Mouse (Mus musculus) hindbrain, postnatal 0 days (tissue): ENCODE measurements around the gene Camk1g. TPM values are rescaled to one million over a fixed set of nuclear protein-coding genes. Genes with fewer than 3 reads are reported as not detected.

ENCODE experiments used
- ATAC-seq: fragments of 200-750 bp; cut with Nextera tagmentation; 2 replicates; pipeline ENCODE4 v1.8.0; 2017; ENCODE audit warnings: mild to moderate bottlenecking, moderate TSS enrichment, moderate library complexity
- DNase-seq: peaks from one replicate; pipeline ENCODE4 v3.0.0-alpha.2; 2015; ENCODE audit warnings: low spot score
- H3K27ac ChIP-seq: fragments of 300-500 bp; sonication (generic); 2 replicates; pipeline ENCODE4 v1.5.1; 2014; ENCODE audit warnings: mild to moderate bottlenecking
- H3K27me3 ChIP-seq: fragments of 300-500 bp; sonication (generic); 2 replicates; pipeline ENCODE4 v1.6.1; 2014; ENCODE audit warnings: low read length, mixed read lengths; ENCODE audit not compliant: insufficient read depth
- H3K36me3 ChIP-seq: fragments of 300-500 bp; sonication (generic); 2 replicates; pipeline ENCODE4 v1.6.1; 2014; ENCODE audit warnings: low read length, mixed read lengths; ENCODE audit not compliant: insufficient read depth
- H3K4me1 ChIP-seq: fragments of 300-500 bp; sonication (generic); 2 replicates; pipeline ENCODE4 v1.6.1; 2014; ENCODE audit warnings: antibody characterized with exemption, low read length, mixed read lengths; ENCODE audit not compliant: insufficient read depth
- H3K4me2 ChIP-seq: fragments of 300-500 bp; sonication (generic); 2 replicates; pipeline ENCODE4 v1.6.1; 2014; ENCODE audit warnings: low read depth, mild to moderate bottlenecking, low read length, moderate library complexity, mixed read lengths
- H3K4me3 ChIP-seq: fragments of 300-500 bp; sonication (generic); 2 replicates; pipeline ENCODE4 v1.5.1; 2014; ENCODE audit warnings: low read length
- H3K9ac ChIP-seq: fragments of 300-500 bp; sonication (generic); replicated peaks from 2 replicates; pipeline ENCODE4 v1.6.1; 2014; ENCODE audit warnings: mild to moderate bottlenecking, low read length, moderate library complexity, mixed read lengths
- H3K9me3 ChIP-seq: fragments of 300-500 bp; sonication (generic); 2 replicates; pipeline ENCODE4 v1.6.1; 2016; ENCODE audit warnings: low read length, mixed read lengths
- CTCF ChIP-seq: IDR thresholded peaks from 2 replicates; pipeline ENCODE4 v1.5.1; 2016; ENCODE audit warnings: antibody characterized with exemption, control low read depth, low read depth
- WGBS: fragments of 180-500 bp; shearing (Covaris S2); extraction: QIAGEN DNeasy Blood & Tissue Kit; methylation state at CpG from one replicate; pipeline ENCODE4 v1.1.7; 2014; 5-methylcytosine and 5-hydroxymethylcytosine counted together
- polyA plus RNA-seq: library from polyadenylated mRNA; unstranded; fragments of >200 nt; fragmentation: Nextera tagmentation; extraction: Ambion mirVana; gene quantifications from 2 replicates; pipeline ENCODE4 v1.2.1, GENCODE M21; 2015
- total RNA-seq: library from RNA; depleted of rRNA; stranded (reverse); fragments of >200 nt; gene quantifications from 2 replicates; pipeline ENCODE4 v1.2.3, GENCODE M21; 2014

Gene Camk1g
- total and polyA plus RNA-seq, 2 experiments from 2014 or later = 32.9 to 35.1 TPM

GRCm38 (mm10) chr1:193337018-193337321 is 33.1 kb downstream of the Camk1g start:
- Histone ChIP-seq H3K4me3 (no peak overlapping the region), H3K27ac (no peak overlapping the region), H3K4me2 (no peak overlapping the region), H3K36me3 (no peaks in the 10 kb centered on the region), H3K9ac (no peak overlapping the region), H3K4me1 (peaks cover 26% of the 10 kb centered on the region), H3K27me3 (no peaks in the 10 kb centered on the region), H3K9me3 (no peaks in the 10 kb centered on the region)
- WGBS = 87% methylated on average over 9 of the region's 9 CpGs
- no peak for DNase-seq
- ATAC-seq = no peak
- TF ChIP-seq CTCF = no peak

GRCm38 (mm10) chr1:193336122-193337017 is 33.7 kb downstream of the Camk1g start:
- no peak for ATAC-seq
- peaks cover 26% of the 10 kb centered on the region for H3K4me1 ChIP-seq
- DNase-seq = peak; percentile 32

GRCm38 (mm10) chr1:193334546-193334945 is 35.6 kb downstream of the Camk1g start:
- 55% methylated on average over 6 of the region's 6 CpGs for WGBS
- ATAC-seq = peak; percentile 31
- peak; percentile 60 for DNase-seq

More at GRCm38 (mm10) chr1:193336122-193337017, 33.7 kb downstream of the Camk1g start:
- no peaks in the 10 kb centered on the region for H3K36me3 ChIP-seq
- WGBS = 73% methylated on average over 7 of the region's 7 CpGs
- H3K27ac ChIP-seq = no peak overlapping the region
- no peaks in the 10 kb centered on the region for H3K27me3 ChIP-seq
- H3K9me3 ChIP-seq = no peaks in the 10 kb centered on the region
- TF ChIP-seq CTCF = no peak
- no peak overlapping the region for H3K4me3 ChIP-seq
- no peak overlapping the region for H3K9ac ChIP-seq
- H3K4me2 ChIP-seq = no peak overlapping the region

GRCm38 (mm10) chr1:193333776-193334175 is 36.3 kb downstream of the Camk1g start:
- Histone ChIP-seq H3K9ac (no peak overlapping the region), H3K27me3 (no peaks in the 10 kb centered on the region), H3K9me3 (no peaks in the 10 kb centered on the region), H3K4me3 (no peak overlapping the region), H3K4me1 (peaks cover 27% of the 10 kb centered on the region), H3K27ac (no peak overlapping the region), H3K4me2 (no peak overlapping the region), H3K36me3 (no peaks in the 10 kb centered on the region)
- WGBS = 70% methylated on average over 3 of the region's 3 CpGs
- ATAC-seq = no peak
- DNase-seq = no peak
- TF ChIP-seq CTCF = no peak

More at GRCm38 (mm10) chr1:193334546-193334945, 35.6 kb downstream of the Camk1g start:
- Histone ChIP-seq H3K36me3 (no peaks in the 10 kb centered on the region), H3K4me2 (no peak overlapping the region), H3K9ac (no peak overlapping the region), H3K27ac (peak overlapping the region; percentile 8; the same call in 1 of the 2 replicates), H3K4me1 (peaks cover 29% of the 10 kb centered on the region), H3K4me3 (no peak overlapping the region), H3K9me3 (no peaks in the 10 kb centered on the region), H3K27me3 (no peaks in the 10 kb centered on the region)
- TF ChIP-seq CTCF = no peak

- Histone ChIP-seq H3K4me3 (no peak overlapping the region), H3K4me1 (peaks cover 16% of the 10 kb centered on the region), H3K27ac (no peak overlapping the region), H3K27me3 (no peaks in the 10 kb centered on the region), H3K9ac (no peak overlapping the region), H3K9me3 (no peaks in the 10 kb centered on the region), H3K36me3 (no peaks in the 10 kb centered on the region), H3K4me2 (no peak overlapping the region)
- TF ChIP-seq CTCF = no peak
- WGBS = 79% methylated on average over 1 of the region's 1 CpGs
- no peak for DNase-seq
- no peak for ATAC-seq
Observed at GRCm38 (mm10) chr1:193332671-193333070, 37.4 kb downstream of the Camk1g start.

GRCm38 (mm10) chr1:193332018-193332417 is 38.1 kb downstream of the Camk1g start:
- 85% methylated on average over 13 of the region's 13 CpGs for WGBS
- Histone ChIP-seq H3K27me3 (no peaks in the 10 kb centered on the region), H3K27ac (no peak overlapping the region), H3K36me3 (no peaks in the 10 kb centered on the region), H3K9ac (no peak overlapping the region), H3K4me2 (no peak overlapping the region), H3K4me1 (peaks cover 15% of the 10 kb centered on the region), H3K9me3 (no peaks in the 10 kb centered on the region), H3K4me3 (no peak overlapping the region)
- TF ChIP-seq CTCF = no peak
- no peak for ATAC-seq
- DNase-seq = no peak

- DNase-seq = no peak
- Histone ChIP-seq H3K4me1 (peaks cover 15% of the 10 kb centered on the region), H3K36me3 (no peaks in the 10 kb centered on the region), H3K27ac (no peak overlapping the region), H3K4me3 (no peak overlapping the region), H3K9me3 (no peaks in the 10 kb centered on the region), H3K4me2 (no peak overlapping the region), H3K9ac (no peak overlapping the region), H3K27me3 (no peaks in the 10 kb centered on the region)
- TF ChIP-seq CTCF = no peak
- 73% methylated on average over 7 of the region's 7 CpGs for WGBS
- ATAC-seq = no peak
Observed at GRCm38 (mm10) chr1:193330626-193331025, 39.5 kb downstream of the Camk1g start.
